Mouse (Mus musculus): ENCODE measurements around the gene Hbs1l. TPM values are rescaled to one million over a fixed set of nuclear protein-coding genes. Genes with fewer than 3 reads are reported as not detected.
"Not testable (repeated sequence)": the region's sequence is repeated elsewhere in the genome, so short reads cannot be mapped to it uniquely, and the experiment has no call there.

Hbs1l gene
- polyA plus RNA-seq, 1 experiment from 2014 or later: 142 TPM

- DNase-seq (ENCODE audit: low spot score) (no peak), ATAC-seq (replicated peaks; ENCODE audit: low FRiP score) (no peak)
- H3K27ac ChIP-seq (ENCODE audit: low read depth, low read length): no peak overlapping the region
- H3K4me1 ChIP-seq (replicated peaks; ENCODE audit: control insufficient read depth, insufficient read depth, low read length): no peaks in the 10 kb centered on the region
- 90% methylated on average over 14 of the region's 14 CpGs for WGBS
- no peak overlapping the region for H3K9ac ChIP-seq (ENCODE audit: low read length)
- no peaks in the 10 kb centered on the region for H3K36me3 ChIP-seq (ENCODE audit: control insufficient read depth, insufficient read depth, low read length)
- H3K9me3 ChIP-seq (ENCODE audit: control insufficient read depth, low read length): no peaks in the 10 kb centered on the region
- H3K27me3 ChIP-seq (ENCODE audit: control insufficient read depth, insufficient read depth, low read length): no peaks in the 10 kb centered on the region
- no peak overlapping the region for H3K4me3 ChIP-seq (ENCODE audit: low read depth, low read length)
- no peak overlapping the region for H3K4me2 ChIP-seq (ENCODE audit: low read depth, low read length, severe bottlenecking)
These were observed 99.8 kb downstream of the Hbs1l start for GRCm38 (mm10) chr10:21395426-21396139.

- not testable (repeated sequence) for H3K4me2 ChIP-seq (ENCODE audit: low read depth, low read length, severe bottlenecking); H3K4me3 ChIP-seq (ENCODE audit: low read depth, low read length); H3K9me3 ChIP-seq (ENCODE audit: control insufficient read depth, low read length); H3K27ac ChIP-seq (ENCODE audit: low read depth, low read length); ATAC-seq (replicated peaks; ENCODE audit: low FRiP score); DNase-seq (ENCODE audit: low spot score); H3K36me3 ChIP-seq (ENCODE audit: control insufficient read depth, insufficient read depth, low read length); H3K27me3 ChIP-seq (ENCODE audit: control insufficient read depth, insufficient read depth, low read length); H3K4me1 ChIP-seq (replicated peaks; ENCODE audit: control insufficient read depth, insufficient read depth, low read length); H3K9ac ChIP-seq (ENCODE audit: low read length)
- 81% methylated on average over 6 of the region's 6 CpGs for WGBS
These were observed 103.2 kb downstream of the Hbs1l start for GRCm38 (mm10) chr10:21398873-21399425.

GRCm38 (mm10) chr10:21399622-21400021, 103.8 kb downstream of the Hbs1l start:
- no peak overlapping the region for H3K27ac ChIP-seq (ENCODE audit: low read depth, low read length)
- no peaks in the 10 kb centered on the region for H3K27me3 ChIP-seq (ENCODE audit: control insufficient read depth, insufficient read depth, low read length)
- no peaks in the 10 kb centered on the region for H3K9me3 ChIP-seq (ENCODE audit: control insufficient read depth, low read length)
- H3K36me3 ChIP-seq (ENCODE audit: control insufficient read depth, insufficient read depth, low read length): no peaks in the 10 kb centered on the region
- DNase-seq (ENCODE audit: low spot score) (no peak), ATAC-seq (replicated peaks; ENCODE audit: low FRiP score) (no peak)
- H3K9ac ChIP-seq (ENCODE audit: low read length): no peak overlapping the region
- WGBS: 69% methylated on average over 8 of the region's 8 CpGs
- H3K4me3 ChIP-seq (ENCODE audit: low read depth, low read length): no peak overlapping the region
- no peak overlapping the region for H3K4me2 ChIP-seq (ENCODE audit: low read depth, low read length, severe bottlenecking)
- no peaks in the 10 kb centered on the region for H3K4me1 ChIP-seq (replicated peaks; ENCODE audit: control insufficient read depth, insufficient read depth, low read length)

GRCm38 (mm10) chr10:21400031-21400430, 104.3 kb downstream of the Hbs1l start:
- H3K4me1 ChIP-seq (replicated peaks; ENCODE audit: control insufficient read depth, insufficient read depth, low read length): no peaks in the 10 kb centered on the region
- H3K4me3 ChIP-seq (ENCODE audit: low read depth, low read length): no peak overlapping the region
- H3K9ac ChIP-seq (ENCODE audit: low read length): no peak overlapping the region
- H3K36me3 ChIP-seq (ENCODE audit: control insufficient read depth, insufficient read depth, low read length): no peaks in the 10 kb centered on the region
- no peak overlapping the region for H3K4me2 ChIP-seq (ENCODE audit: low read depth, low read length, severe bottlenecking)
- H3K27me3 ChIP-seq (ENCODE audit: control insufficient read depth, insufficient read depth, low read length): no peaks in the 10 kb centered on the region
- no peak overlapping the region for H3K27ac ChIP-seq (ENCODE audit: low read depth, low read length)
- ATAC-seq (replicated peaks; ENCODE audit: low FRiP score) (no peak), DNase-seq (ENCODE audit: low spot score) (no peak)
- 76% methylated on average over 7 of the region's 7 CpGs for WGBS
- no peaks in the 10 kb centered on the region for H3K9me3 ChIP-seq (ENCODE audit: control insufficient read depth, low read length)

- no peak overlapping the region for H3K27ac ChIP-seq (ENCODE audit: low read depth, low read length)
- H3K36me3 ChIP-seq (ENCODE audit: control insufficient read depth, insufficient read depth, low read length): no peaks in the 10 kb centered on the region
- no peaks in the 10 kb centered on the region for H3K9me3 ChIP-seq (ENCODE audit: control insufficient read depth, low read length)
- no peaks in the 10 kb centered on the region for H3K4me1 ChIP-seq (replicated peaks; ENCODE audit: control insufficient read depth, insufficient read depth, low read length)
- 69% methylated on average over 2 of the region's 2 CpGs for WGBS
- no peak for DNase-seq (ENCODE audit: low spot score)
- no peak overlapping the region for H3K4me3 ChIP-seq (ENCODE audit: low read depth, low read length)
- H3K27me3 ChIP-seq (ENCODE audit: control insufficient read depth, insufficient read depth, low read length): no peaks in the 10 kb centered on the region
- no peak overlapping the region for H3K9ac ChIP-seq (ENCODE audit: low read length)
- no peak overlapping the region for H3K4me2 ChIP-seq (ENCODE audit: low read depth, low read length, severe bottlenecking)
- ATAC-seq (replicated peaks; ENCODE audit: low FRiP score): no peak
These were observed 104.7 kb downstream of the Hbs1l start for GRCm38 (mm10) chr10:21400453-21400852.

- no peaks in the 10 kb centered on the region for H3K36me3 ChIP-seq (ENCODE audit: control insufficient read depth, insufficient read depth, low read length)
- no peaks in the 10 kb centered on the region for H3K4me1 ChIP-seq (replicated peaks; ENCODE audit: control insufficient read depth, insufficient read depth, low read length)
- H3K4me2 ChIP-seq (ENCODE audit: low read depth, low read length, severe bottlenecking): no peak overlapping the region
- DNase-seq (ENCODE audit: low spot score) (no peak), ATAC-seq (replicated peaks; ENCODE audit: low FRiP score) (no peak)
- H3K4me3 ChIP-seq (ENCODE audit: low read depth, low read length): no peak overlapping the region
- H3K9me3 ChIP-seq (ENCODE audit: control insufficient read depth, low read length): no peaks in the 10 kb centered on the region
- no peak overlapping the region for H3K9ac ChIP-seq (ENCODE audit: low read length)
- no peaks in the 10 kb centered on the region for H3K27me3 ChIP-seq (ENCODE audit: control insufficient read depth, insufficient read depth, low read length)
- WGBS: 74% methylated on average over 4 of the region's 4 CpGs
- H3K27ac ChIP-seq (ENCODE audit: low read depth, low read length): no peak overlapping the region
These were observed 105.5 kb downstream of the Hbs1l start for GRCm38 (mm10) chr10:21401259-21401658.

- WGBS: 93% methylated on average over 4 of the region's 4 CpGs
- Histone ChIP-seq H3K27me3 (ENCODE audit: control insufficient read depth, insufficient read depth, low read length) (no peaks in the 10 kb centered on the region), H3K4me2 (ENCODE audit: low read depth, low read length, severe bottlenecking) (no peak overlapping the region), H3K27ac (ENCODE audit: low read depth, low read length) (no peak overlapping the region), H3K36me3 (ENCODE audit: control insufficient read depth, insufficient read depth, low read length) (no peaks in the 10 kb centered on the region), H3K4me1 (replicated peaks; ENCODE audit: control insufficient read depth, insufficient read depth, low read length) (no peaks in the 10 kb centered on the region), H3K9me3 (ENCODE audit: control insufficient read depth, low read length) (no peaks in the 10 kb centered on the region), H3K9ac (ENCODE audit: low read length) (no peak overlapping the region), H3K4me3 (ENCODE audit: low read depth, low read length) (no peak overlapping the region)
- DNase-seq (ENCODE audit: low spot score): no peak
- ATAC-seq (replicated peaks; ENCODE audit: low FRiP score): no peak
These were observed 109.0 kb downstream of the Hbs1l start for GRCm38 (mm10) chr10:21404822-21405221.

- H3K4me1 ChIP-seq (replicated peaks; ENCODE audit: control insufficient read depth, insufficient read depth, low read length): no peaks in the 10 kb centered on the region
- no peak for ATAC-seq (replicated peaks; ENCODE audit: low FRiP score)
- H3K4me3 ChIP-seq (ENCODE audit: low read depth, low read length): no peak overlapping the region
- H3K9ac ChIP-seq (ENCODE audit: low read length): no peak overlapping the region
- no peak overlapping the region for H3K27ac ChIP-seq (ENCODE audit: low read depth, low read length)
- H3K27me3 ChIP-seq (ENCODE audit: control insufficient read depth, insufficient read depth, low read length): no peaks in the 10 kb centered on the region
- no peaks in the 10 kb centered on the region for H3K9me3 ChIP-seq (ENCODE audit: control insufficient read depth, low read length)
- no peak for DNase-seq (ENCODE audit: low spot score)
- H3K36me3 ChIP-seq (ENCODE audit: control insufficient read depth, insufficient read depth, low read length): no peaks in the 10 kb centered on the region
- no peak overlapping the region for H3K4me2 ChIP-seq (ENCODE audit: low read depth, low read length, severe bottlenecking)
- 83% methylated on average over 11 of the region's 11 CpGs for WGBS
These were observed 110.1 kb downstream of the Hbs1l start for GRCm38 (mm10) chr10:21405707-21406534.

Data from forebrain, embryonic 11.5 days (tissue).